20 mouse cellular contexts compared by ENCODE assay signal in genomic region chr13:92707941-92708340, GRCm38 (mm10).
A peak's percentile ranks its signal among the peaks of the same experiment; 100 is the strongest.
DNase-seq lines count a peak whose midpoint lies in the region; ATAC-seq lines count a peak whose summit lies in the region.
"Had no signal": no experiment of that assay in that cellular context is flagged by ENCODE, and none has a peak within 500 bp of the region (broad histone marks: within the 10 kb centered on the region; RNA-seq: fewer than 3 reads in every experiment).

No protein-coding gene starts in this region.

- H3K9ac ChIP-seq in intestine, embryonic 14.5 days (ENCODE audit: low read length): no peak overlapping the region
- H3K9ac ChIP-seq in intestine, embryonic 15.5 days: no peak overlapping the region
- H3K9ac ChIP-seq: embryonic facial prominence, embryonic 13.5 days; forebrain, embryonic 12.5 days; heart, embryonic 12.5 days; hindbrain, embryonic 13.5 days had no signal

- H3K36me3 ChIP-seq in intestine, embryonic 14.5 days (ENCODE audit: control insufficient read depth, insufficient read depth, low read length): peaks cover 26% of the 10 kb centered on the region
- 0 out of 2 replicates have a peak, but pooled peaks cover 3% of the 10 kb centered on the region for H3K36me3 ChIP-seq in intestine, embryonic 15.5 days
- peaks cover 61% of the 10 kb centered on the region for H3K36me3 ChIP-seq in megakaryocyte, embryonic 14.5 days (replicated peaks; ENCODE audit: low read length)
- H3K36me3 ChIP-seq: forebrain, embryonic 12.5 days had no signal

- H3K4me2 ChIP-seq in intestine, embryonic 14.5 days (ENCODE audit: low read length): no peak overlapping the region
- H3K4me2 ChIP-seq in intestine, embryonic 15.5 days (replicated peaks): no peak overlapping the region
- H3K4me2 ChIP-seq: embryonic facial prominence, embryonic 13.5 days; forebrain, embryonic 12.5 days; heart, embryonic 12.5 days; hindbrain, embryonic 13.5 days had no signal

- H3K9me3 ChIP-seq in intestine, embryonic 14.5 days (ENCODE audit: control insufficient read depth, low read length): no peaks in the 10 kb centered on the region
- no peaks in the 10 kb centered on the region for H3K9me3 ChIP-seq in intestine, embryonic 15.5 days
- H3K9me3 ChIP-seq in megakaryocyte, embryonic 14.5 days: no peaks in the 10 kb centered on the region
- H3K9me3 ChIP-seq: embryonic facial prominence, embryonic 13.5 days; forebrain, embryonic 12.5 days; heart, embryonic 12.5 days; hindbrain, embryonic 13.5 days had no signal

- ATAC-seq in intestine, embryonic 14.5 days (replicated peaks; ENCODE audit: low FRiP score, low TSS enrichment, low read depth): no peak
- ATAC-seq in intestine, embryonic 15.5 days: no peak
- no peak for ATAC-seq in megakaryocyte, adult 5-6 weeks (ENCODE audit: poor library complexity, severe bottlenecking)
- ATAC-seq: forebrain, embryonic 16.5 days had no signal

- H3K4me1 ChIP-seq in intestine, embryonic 14.5 days (replicated peaks; ENCODE audit: control insufficient read depth, insufficient read depth, low read length): peaks cover 5% of the 10 kb centered on the region; the same call in 1 of the 2 replicates
- H3K4me1 ChIP-seq in intestine, embryonic 15.5 days (replicated peaks): no peaks in the 10 kb centered on the region; the same call in 1 of the 2 replicates
- H3K4me1 ChIP-seq in megakaryocyte, embryonic 14.5 days: peaks cover 23% of the 10 kb centered on the region
- H3K4me1 ChIP-seq: embryonic facial prominence, embryonic 13.5 days; heart, embryonic 12.5 days had no signal

- DNase-seq in intestine, embryonic 14.5 days (ENCODE audit: low spot score): peak; percentile 49
- peak; percentile 28 for DNase-seq in testis, postnatal 10 days (ENCODE audit: low spot score)
- no peak for DNase-seq in testis, postnatal 14 days (ENCODE audit: low spot score)
- DNase-seq in right cerebral cortex, postnatal 14 days: no peak
- DNase-seq: adrenal gland, adult 2 months; adrenal gland, postnatal 25 days; cerebellum, adult 18-20 months; cerebellum, adult 9-11 months; cerebellum, postnatal 36 days; gastrocnemius, postnatal 10 days; heart, adult 2 months; heart, postnatal 4 days had no signal

- H3K27me3 ChIP-seq in intestine, embryonic 14.5 days (replicated peaks; ENCODE audit: control insufficient read depth, insufficient read depth, low read length): no peaks in the 10 kb centered on the region
- no peaks in the 10 kb centered on the region for H3K27me3 ChIP-seq in intestine, embryonic 15.5 days (replicated peaks)
- H3K27me3 ChIP-seq in megakaryocyte, embryonic 14.5 days (replicated peaks): no peaks in the 10 kb centered on the region
- H3K27me3 ChIP-seq: embryonic facial prominence, embryonic 13.5 days; heart, embryonic 12.5 days had no signal

- WGBS in intestine, embryonic 14.5 days: 70% methylated on average over 2 of the region's 2 CpGs
- 75% methylated on average over 2 of the region's 2 CpGs for WGBS in intestine, embryonic 15.5 days

- no peak overlapping the region for H3K27ac ChIP-seq in intestine, embryonic 14.5 days (ENCODE audit: low read depth)
- H3K27ac ChIP-seq in intestine, embryonic 15.5 days: no peak overlapping the region
- H3K27ac ChIP-seq: embryonic facial prominence, embryonic 13.5 days; forebrain, embryonic 12.5 days; heart, adult 2 months; hindbrain, embryonic 13.5 days had no signal

- H3K4me3 ChIP-seq in intestine, embryonic 14.5 days (ENCODE audit: low read depth, low read length): no peak overlapping the region
- H3K4me3 ChIP-seq in intestine, embryonic 15.5 days (replicated peaks): no peak overlapping the region
- H3K4me3 ChIP-seq in megakaryocyte, embryonic 14.5 days (replicated peaks): peak overlapping the region; percentile 8
- H3K4me3 ChIP-seq: embryonic facial prominence, embryonic 13.5 days; forebrain, embryonic 12.5 days; heart, adult 2 months; heart, embryonic 12.5 days; hindbrain, embryonic 13.5 days had no signal

Comparison
In these comparisons a context has a peak if more than half of its experiments do, and no peak if none do; other contexts are left out.
1. DNase-seq: peak in intestine, embryonic 14.5 days (single experiment) and testis, postnatal 10 days (single experiment); none in testis, postnatal 14 days (single experiment) and right cerebral cortex, postnatal 14 days (single experiment).